Mouse (Mus musculus) heart, postnatal 10 days (tissue): ENCODE results near the gene Srp54a. TPM values are rescaled to one million over a fixed set of nuclear protein-coding genes. Genes with fewer than 3 reads are reported as not detected.
"Not testable (repeated sequence)": the region's sequence is repeated elsewhere in the genome, so short reads cannot be mapped to it uniquely, and the experiment has no call there.

Experiments
- DNase-seq, 2 experiments: peaks; one replicate each; pipeline ENCODE4 v3.0.0; 2021
- intact Hi-C: fragments of 180-260 bp; cut with DNase I; formaldehyde crosslinking; loops from one replicate; pipeline ENCODE4 v1.15.1; 2025
- total RNA-seq, 2 experiments: library from RNA; stranded (reverse); gene quantifications; 2 replicates each; pipeline ENCODE4 v1.2.3; 2021

Srp54a gene
- total RNA-seq, result 100 to 1,000 TPM; 101 to 102 TPM

DNA sequence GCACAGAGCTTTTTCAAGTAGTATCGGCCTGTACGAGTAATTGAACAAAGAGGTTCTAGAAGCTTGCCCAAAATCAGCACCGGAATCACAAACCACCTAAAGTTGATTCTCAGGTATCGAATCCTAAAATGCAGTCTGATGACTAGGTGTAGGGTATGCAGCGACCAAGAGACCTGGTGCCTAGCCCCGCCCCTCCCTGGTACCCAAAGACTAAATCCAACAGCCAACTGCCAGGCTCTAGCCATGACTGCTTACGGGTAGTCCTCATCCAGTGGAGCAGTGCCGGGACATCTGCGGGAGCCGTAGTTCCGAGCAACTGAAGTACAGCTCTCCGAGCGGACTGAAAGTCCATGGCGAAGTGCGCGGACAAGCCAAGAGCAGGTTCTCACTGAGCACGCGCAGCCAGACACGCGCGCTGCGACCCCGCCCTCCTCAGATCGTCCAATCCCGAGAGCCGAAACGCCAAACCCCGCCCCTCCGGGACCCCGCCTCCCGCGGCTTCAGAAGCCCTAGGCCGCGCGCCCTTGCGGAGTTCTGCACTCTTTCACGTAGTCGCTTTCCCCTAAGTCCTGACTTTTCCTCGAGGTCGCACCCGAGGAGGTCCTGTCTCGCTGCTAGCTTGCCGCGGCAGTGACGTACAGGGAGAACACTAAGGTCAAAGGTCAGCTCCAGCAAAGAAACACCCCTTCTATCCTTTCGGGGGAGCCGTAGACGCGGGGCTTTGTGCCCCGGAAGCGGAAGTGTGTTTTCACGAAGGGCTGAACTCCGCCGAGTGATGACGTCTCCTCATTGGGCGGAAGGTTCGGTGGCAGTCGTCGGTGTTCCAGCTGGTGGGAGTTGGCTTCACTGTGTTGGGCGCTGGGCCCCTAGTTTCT, at the start of gene Srp54a, which contains the start of gene 2700097O09Rik:
TSS of gene Srp54a (plus strand) at position 537 of the 875 bp plus-strand sequence.
TSS of gene 2700097O09Rik (minus strand) at position 385 of the 875 bp plus-strand sequence.
- DNase-seq, result peak; percentile 96
- intact Hi-C loops, result not testable (repeated sequence)

DNA sequence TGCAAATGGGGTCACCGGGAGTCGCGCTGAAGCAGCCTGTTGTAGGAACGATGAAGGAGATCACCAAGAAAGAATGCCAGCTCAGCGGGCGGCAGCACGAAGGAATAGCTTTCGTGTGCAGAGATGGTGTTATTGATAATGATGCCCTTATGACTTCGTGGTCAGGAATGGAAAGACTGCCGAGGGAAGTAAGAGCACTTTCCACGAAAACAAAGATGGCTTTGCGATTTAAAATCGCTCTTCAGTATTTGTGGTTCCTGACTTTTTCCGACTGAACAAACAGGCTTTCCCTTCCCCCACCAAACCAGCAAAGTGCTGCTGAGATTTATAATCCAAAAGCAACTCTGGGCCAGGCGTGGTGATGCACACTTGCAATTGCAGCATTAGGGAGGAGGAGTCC, 39.1 kb upstream of the Srp54a start:
- no peak for DNase-seq
- intact Hi-C loops, result no loop called here

DNA sequence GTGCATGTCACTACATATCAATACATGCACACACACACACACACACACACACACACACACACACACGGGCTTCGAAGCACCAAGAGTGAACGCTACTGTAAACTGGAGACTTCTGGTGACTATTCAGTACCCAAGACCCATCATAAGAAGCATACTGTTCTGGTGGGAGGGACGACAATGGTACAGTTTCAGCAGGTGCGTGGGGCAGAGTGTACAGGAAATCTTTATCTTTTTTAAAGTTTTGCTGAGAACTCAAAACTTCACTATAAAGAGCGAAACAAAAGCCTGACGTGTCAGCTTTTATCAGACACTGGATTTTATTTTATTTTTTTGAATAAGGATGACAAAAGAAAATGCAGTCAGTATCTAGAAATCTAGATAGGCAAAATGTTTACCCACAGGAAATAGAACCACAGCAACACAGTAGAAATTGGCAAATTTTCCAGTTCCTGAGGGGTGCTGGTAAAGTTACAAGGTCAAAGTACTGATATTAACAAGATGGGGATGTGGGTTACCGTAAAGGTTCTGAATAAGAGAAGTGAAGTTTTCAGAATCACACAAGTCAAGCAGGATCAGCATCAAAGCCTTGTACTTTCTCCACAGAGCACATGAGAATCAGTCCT, 30.2 kb upstream of the Srp54a start:
- intact Hi-C loops, result no loop called here
- DNase-seq, result no peak

DNA sequence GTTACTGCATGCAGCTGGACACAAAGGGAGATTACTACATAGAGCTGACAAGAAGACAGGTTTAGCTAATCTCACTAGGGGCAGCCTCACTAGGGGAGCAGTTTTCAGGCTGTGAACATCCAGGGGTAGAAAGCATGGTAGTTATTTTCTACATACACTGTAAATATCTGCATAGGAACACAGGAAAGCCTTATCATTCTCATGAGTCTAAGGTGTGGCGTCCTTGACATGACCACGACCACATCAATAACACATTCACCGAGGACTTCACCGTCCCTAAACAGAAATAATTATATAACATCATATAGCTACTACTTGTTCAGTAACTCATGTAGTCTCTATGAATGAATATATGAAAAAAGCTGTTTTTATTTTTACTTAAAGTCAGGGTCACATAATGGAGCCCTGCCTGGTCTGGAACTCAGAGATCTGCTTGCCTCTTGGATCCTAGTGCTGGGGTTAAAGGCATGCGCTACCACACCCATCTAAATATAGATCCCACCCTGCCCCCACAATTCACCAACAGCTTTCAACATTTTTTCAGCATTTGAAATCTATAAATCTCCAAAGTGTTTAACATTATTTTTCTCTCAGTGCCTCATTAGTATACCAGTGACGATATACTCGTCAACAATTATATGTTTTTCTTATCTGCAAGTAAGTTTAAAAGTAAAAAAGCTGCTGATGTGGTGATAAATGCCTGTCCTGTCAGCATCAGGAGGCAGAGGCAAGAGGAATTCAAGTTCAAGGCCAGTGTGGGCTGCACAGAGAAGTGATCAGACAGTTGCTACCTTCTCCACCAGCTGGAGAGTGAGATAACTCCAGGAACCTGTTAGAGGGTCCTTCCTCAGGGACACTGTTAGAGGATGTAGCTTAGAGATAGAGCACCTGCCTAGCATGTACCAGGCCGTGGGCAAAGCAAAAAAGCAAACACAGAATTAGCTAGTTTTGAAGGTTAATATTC, 28.6 kb upstream of the Srp54a start:
- intact Hi-C loops, result no loop called here
- no peak for DNase-seq

DNA sequence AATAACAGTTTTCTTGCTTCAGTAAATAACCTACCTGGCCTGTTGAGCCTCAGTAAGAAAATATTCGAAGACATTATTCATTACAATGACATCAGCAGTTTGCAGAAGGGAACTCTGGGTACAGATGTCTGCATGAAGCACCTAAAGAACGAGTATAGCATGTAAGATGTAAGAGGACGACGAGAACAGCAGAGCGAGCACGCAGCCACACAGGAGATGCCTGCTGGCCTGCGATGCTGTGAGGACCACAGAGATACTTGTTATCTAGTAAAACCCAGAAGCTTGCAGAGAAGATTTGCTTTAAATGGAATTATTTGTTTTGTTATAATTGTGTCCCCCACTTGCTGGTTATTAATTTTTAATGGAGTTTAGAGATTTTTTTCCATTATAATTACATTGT, 26.8 kb upstream of the Srp54a start:
- intact Hi-C loops, result no loop called here
- no peak for DNase-seq

DNA sequence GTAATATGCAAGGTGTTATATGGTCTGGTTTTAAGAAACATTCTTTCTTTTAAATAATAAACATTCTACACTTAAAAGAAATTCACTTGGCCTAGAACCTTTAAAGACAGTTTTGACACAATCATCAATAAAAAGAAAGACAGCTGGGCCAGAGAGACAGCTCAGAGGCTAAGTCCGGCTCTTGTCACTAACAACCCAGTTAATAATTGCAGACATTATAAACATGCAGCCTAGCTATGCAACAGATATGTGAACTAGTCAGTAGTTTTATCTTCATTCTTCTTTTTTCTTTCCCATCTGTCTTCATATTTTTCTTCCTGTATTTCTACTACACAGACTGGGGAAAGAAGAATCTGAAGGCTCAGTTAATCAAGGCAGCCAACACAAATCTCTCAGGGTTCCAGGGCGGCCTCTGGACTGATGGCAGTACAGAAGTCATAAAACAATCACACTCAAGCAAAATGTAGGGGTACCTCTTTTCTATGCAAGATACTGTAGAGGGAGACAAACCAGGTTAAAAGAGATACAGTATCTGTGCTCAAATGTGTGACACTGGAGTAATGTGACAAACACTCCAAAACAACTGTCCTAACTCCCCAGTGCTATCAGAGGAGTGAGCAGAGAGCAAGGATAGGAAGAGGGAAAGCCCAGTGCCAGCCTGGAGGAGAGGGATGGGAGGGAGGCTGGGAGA, 25.4 kb upstream of the Srp54a start:
- intact Hi-C loops, result no loop called here
- no peak for DNase-seq

DNA sequence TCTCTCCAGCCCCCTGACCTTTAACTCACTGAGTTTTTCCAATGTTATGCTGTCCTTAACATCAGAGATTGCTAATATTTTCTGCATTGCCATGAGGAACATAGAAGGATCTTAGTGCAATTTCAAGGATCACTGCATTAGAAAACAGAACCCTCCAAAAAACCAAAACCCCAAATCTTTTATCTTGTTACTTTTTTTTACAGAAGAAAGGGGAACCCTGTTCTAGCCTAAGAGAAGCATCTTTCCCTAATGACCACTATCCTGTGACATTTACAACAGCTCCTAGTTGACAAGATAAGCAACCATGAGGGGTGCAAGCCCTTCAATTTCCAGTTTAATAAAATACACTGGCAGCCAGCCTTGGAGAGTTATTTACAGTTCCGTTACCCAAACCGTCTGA, 23.4 kb upstream of the Srp54a start:
- intact Hi-C loops, result no loop called here
- no peak for DNase-seq

DNA sequence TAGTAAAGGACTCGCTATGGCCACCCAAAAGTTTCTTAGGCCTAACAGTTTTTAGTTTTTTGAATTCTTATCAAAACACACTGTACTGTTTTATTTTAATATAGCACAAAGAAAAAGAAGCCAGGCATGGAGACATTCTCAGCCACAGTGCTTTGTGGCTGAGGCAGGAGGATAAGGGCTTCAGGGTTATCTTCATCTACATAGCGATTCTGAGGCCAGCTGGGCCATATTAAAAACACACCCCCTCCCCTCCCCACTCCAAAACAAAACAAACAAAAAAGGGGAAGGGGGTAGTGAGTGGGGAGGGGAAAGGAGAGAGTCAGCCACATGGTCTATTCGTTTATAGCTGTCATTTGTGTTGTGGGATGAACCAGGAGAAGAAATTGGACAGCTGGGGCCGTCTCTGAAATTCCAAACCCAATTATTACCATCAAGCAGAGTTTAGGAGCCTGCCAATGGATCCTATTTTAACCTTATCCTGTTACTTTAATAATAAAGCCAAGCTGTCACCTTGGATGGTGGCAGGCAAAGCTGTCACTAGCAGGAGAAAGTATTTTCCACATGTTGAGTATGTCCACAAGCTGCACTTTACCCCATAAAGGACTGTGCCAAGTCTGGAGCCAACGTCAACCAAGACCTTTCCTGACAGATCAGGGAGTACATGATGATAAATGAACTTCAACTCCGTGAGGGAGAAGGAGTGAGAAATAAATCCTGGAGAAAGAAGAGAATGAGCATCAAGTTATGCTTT, 21.0 kb upstream of the Srp54a start:
- peak; percentile 53 to 61 for DNase-seq
- intact Hi-C loops, result no loop called here

DNA sequence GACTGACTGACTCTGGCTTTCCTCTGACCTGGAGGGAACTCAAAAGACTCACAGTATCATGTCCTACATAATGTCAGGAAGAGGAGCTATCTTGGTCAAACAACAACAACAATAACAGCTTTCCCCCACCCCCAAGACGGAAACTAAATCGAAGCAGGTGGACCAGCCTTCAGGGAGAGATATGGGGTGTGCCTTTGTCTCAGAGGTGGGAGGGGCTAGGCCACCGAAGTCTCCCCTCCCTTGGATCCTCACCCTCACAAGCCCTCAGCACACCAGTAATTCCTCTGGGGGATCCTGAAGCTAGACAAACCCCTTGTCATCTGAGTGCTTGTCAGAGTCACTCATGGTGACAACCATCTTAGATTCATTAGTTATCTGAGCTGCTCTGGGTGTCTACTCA, 20.2 kb upstream of the Srp54a start:
- intact Hi-C loops, result no loop called here
- DNase-seq, result no peak

DNA sequence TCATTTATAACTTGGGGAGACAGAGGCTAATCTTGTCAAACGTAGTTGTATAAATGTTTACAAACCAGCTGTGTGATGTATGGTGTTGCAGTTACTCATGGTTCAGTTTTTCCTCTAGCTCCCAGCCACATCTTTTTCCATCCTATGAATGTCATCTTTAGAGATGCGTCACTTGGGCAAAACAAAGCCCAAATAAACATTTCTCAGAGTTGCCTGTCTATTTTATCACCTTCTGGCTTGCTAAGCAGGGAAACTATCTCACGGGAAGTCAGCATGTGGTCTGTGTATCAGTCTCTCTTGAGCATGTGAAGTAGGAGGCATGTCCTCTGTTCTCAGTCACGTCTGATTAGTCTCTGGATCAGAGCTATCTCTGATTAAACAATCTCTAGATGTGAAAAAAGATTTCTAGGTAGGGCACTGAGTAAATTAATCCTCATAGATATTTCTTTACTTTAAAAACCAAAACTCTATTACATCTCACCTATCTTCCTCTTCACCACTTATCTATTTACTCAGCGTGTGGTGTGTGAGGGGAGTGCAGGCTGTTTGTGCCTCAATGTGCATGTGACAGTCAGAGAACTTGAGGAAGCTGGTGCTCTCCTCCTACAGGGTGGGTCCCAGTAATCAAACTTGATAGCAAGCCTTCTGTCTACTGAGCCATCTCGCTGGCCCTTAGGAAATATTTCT, 19.7 kb upstream of the Srp54a start:
- no peak for DNase-seq
- intact Hi-C loops, result no loop called here

DNA sequence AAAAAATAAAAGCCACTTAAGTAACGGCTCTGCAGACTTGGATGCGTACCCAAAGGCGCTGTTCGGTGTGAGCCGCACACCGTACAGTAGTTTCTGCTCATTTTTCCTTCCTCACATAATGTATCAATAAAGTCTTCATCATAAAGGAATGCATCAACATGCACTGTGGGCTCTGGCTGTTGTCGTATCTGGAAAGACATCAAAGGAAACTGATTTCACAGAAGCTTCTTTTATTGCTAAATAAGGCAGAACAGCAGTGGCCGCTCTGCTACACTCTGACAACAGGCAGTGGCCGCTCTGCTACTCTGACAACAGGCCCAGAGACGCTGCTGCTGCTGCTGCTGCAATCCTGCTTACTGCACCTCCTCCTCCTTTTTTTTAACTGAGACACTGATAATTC, 19.1 kb upstream of the Srp54a start:
- intact Hi-C loops, result no loop called here
- DNase-seq, result no peak

DNA sequence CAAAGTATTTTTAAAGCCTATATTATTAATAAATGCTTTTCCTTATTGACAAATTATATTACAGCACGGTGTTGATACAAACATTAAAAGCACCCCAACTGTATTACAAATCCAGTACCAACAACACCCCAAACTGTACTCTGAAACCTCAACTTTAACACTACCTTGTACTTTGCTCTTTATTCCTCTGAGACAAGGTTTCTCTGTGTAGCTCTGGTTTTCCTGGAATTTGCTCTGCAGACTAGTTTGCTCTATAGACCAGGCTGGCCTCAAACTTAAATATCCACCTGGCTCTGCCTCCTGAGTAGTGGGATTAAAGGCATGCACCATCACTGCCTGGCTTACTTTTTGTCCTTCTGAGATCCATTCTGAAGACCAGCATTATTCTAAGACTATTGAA, 17.9 kb upstream of the Srp54a start:
- no peak for DNase-seq
- intact Hi-C loops, result no loop called here

DNA sequence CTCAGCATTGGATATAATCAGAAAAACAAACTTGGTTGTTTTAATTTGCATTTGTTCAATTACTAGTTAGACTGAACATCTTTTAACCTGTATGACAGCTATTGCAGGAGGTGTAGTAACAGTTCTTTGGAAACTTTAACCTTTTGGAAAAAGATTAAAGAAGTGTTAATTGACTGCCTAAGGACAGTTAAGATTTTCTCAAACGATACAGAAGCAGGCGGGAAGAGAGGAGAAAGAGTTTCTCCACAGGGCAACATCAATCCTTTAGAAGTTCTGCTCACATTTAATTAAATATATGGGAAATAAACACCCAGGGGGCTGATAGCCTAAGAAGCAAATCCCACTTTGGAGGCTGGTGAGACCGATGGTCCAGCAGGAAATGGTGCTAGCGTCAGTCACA, 7.6 kb upstream of the Srp54a start:
- no peak for DNase-seq
- intact Hi-C loops, result no loop called here

DNA sequence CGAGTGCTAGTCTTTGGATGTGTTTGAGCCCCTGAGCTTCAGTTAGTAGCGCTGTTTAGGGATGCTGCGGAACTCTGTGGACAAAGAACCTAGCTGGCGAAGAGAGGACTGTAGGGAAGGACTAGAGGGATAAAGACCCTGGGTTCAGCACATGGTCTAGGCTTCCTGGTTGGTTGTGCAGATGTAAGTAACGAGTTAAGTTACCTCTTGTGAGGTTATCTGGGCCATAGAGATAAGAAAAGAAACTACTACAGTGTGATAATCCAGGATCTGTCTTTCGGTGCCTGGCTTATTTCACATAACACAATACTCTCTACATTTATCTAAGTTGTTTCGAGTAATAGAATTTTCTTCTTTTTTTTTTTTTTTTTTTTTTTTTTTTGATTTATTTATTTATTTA, 6.4 kb upstream of the Srp54a start:
- DNase-seq, result no peak
- intact Hi-C loops, result no loop called here

DNA sequence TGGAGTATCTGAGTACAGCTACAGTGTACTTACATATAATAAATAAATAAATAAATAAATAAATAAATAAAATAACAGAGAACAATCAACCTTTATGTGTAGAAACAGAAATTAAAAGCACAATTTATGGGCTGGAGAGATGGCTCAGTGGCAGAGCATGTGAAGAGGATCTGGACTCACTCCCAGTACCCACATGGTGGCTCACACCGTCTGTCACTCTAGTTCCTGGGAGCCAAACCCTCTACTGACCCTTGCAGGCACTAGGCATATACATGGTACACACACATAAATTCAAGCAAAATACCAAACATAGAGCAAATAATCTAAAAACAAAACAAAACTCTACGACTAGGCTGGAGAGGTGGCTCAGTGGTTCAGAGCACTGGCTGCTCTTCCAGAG, 4.8 kb upstream of the Srp54a start:
- intact Hi-C loops, result no loop called here
- DNase-seq, result no peak

DNA sequence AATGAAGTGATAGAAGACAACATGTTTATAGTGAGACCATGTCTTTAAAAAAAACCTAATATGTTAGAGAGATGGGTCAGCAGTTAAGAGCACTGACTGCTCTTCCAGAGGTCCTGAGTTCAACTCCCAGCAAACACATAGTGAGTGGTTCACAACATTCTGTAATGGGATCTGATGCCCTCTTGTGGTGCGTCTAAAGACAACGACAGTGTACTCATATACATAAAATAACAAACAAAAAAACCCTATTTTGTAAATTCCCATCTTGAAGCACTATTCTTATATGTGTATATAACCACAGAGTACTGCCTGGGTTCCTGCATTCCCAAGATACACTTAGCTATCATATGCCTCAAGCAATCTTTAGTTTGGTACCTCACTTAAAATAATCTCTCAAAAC, 1.4 kb upstream of the Srp54a start:
- DNase-seq, intact Hi-C loops: not testable (repeated sequence)

DNA sequence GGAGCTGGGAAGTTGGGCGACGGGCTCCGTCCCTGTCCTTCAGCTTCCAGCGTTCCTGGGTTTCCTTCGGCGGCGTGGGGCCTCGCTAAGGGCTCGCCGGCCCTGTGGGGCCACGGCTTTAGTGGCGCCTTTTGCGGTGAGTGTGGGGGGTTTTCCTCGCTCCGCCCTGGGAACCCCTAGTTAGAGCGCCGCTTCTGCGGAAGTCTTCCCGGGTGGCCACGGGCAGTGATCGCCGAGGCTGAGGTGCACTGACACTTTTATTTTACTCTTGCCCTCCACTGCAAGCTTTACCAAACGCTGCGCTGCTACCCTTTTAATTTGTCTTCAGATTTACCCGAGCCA, 510 bp downstream of the Srp54a start:
- intact Hi-C loops, result not testable (repeated sequence)

DNA sequence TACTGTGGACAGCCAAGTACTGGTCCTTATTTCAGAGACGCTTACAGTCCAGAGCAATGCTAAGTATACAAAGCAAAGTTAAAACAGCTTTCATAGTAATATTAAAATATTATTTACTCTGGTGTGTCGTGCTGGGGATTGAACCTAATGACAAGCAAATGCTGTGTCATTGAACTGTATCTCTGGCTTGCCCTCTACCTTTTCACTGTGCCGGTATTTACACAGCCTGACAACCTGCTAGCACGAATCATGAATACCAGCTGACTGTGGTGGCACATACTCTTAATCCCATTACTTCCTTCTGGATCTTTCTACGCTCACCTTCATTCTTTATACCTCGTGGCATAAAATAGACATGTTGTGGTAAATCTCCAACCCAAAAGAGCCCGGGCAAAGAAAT, 12.1 kb downstream of the Srp54a start:
- intact Hi-C loops, result not testable (repeated sequence)

More for the DNA sequence above, 510 bp downstream of the Srp54a start:
- not testable (repeated sequence) for DNase-seq

DNA sequence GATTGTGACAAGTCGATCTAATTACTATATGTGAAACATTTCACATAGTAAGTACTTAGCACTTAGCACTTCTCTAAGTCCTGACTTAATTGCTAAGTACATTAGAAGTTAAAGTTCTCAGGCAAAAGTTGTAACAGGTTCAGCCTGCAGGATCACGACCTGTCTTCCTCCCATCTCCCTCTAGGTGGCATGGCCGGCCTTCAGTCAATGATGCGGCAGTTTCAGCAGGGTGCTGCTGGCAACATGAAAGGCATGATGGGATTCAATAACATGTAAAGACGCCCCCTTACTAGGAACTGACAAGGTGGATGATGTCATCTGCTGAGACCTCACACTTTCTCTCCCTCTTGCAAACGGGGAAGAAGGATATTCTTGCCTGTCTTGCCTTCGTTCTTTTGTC, 32.6 kb downstream of the Srp54a start:
- intact Hi-C loops, DNase-seq: not testable (repeated sequence)

More for the DNA sequence above, 12.1 kb downstream of the Srp54a start:
- DNase-seq, result not testable (repeated sequence)
